ENCODE assay signal across 17 mouse cellular contexts in genomic region chr6:11476950-11477349, GRCm38 (mm10).
"Had no signal": no experiment of that assay in that cellular context is flagged by ENCODE, and none has a peak within 500 bp of the region (broad histone marks: within the 10 kb centered on the region; RNA-seq: fewer than 3 reads in every experiment).

No protein-coding gene starts in this region.

- H3K36me3 ChIP-seq: limb, embryonic 12.5 days; liver, embryonic 13.5 days; lung, embryonic 15.5 days; neural tube, embryonic 12.5 days had no signal

- ATAC-seq: liver, postnatal 0 days had no signal

- H3K4me2 ChIP-seq: limb, embryonic 12.5 days; liver, embryonic 13.5 days; lung, embryonic 15.5 days; neural tube, embryonic 12.5 days had no signal

- DNase-seq: kidney, adult 18-20 months; kidney, postnatal 10 days; kidney, postnatal 4 days; liver; liver, embryonic 13.5 days; liver, postnatal 0 days; lung, postnatal 14 days; right cerebral cortex, adult 18-20 months; right cerebral cortex, postnatal 25 days; thymus, postnatal 36 days had no signal

- H3K4me3 ChIP-seq: layer of hippocampus, adult 2 months; limb, embryonic 12.5 days; liver, embryonic 13.5 days; lung, embryonic 15.5 days; megakaryocyte, embryonic 14.5 days; myocyte; neural tube, embryonic 12.5 days had no signal

- H3K27me3 ChIP-seq: limb, embryonic 12.5 days; liver, embryonic 13.5 days; lung, embryonic 15.5 days; megakaryocyte, embryonic 14.5 days; neural tube, embryonic 12.5 days had no signal

- H3K27ac ChIP-seq: layer of hippocampus, adult 2 months; limb, embryonic 12.5 days; liver, embryonic 13.5 days; lung, embryonic 15.5 days; macrophage; neural tube, embryonic 12.5 days had no signal

- H3K9me3 ChIP-seq: limb, embryonic 12.5 days; liver, embryonic 13.5 days; lung, embryonic 15.5 days; megakaryocyte, embryonic 14.5 days; neural tube, embryonic 12.5 days had no signal

- H3K4me1 ChIP-seq: limb, embryonic 12.5 days; liver, embryonic 13.5 days; lung, embryonic 15.5 days; megakaryocyte, embryonic 14.5 days; neural tube, embryonic 12.5 days had no signal

- H3K9ac ChIP-seq: limb, embryonic 12.5 days; liver, embryonic 13.5 days; liver, postnatal 0 days; lung, embryonic 15.5 days; neural tube, embryonic 12.5 days had no signal
